Mouse (Mus musculus): ENCODE data around the gene Tnn.

GRCm38 (mm10) chr1:160147274-160147673 lies 6.1 kb downstream of the Tnn start:
- TF ChIP-seq POLR2A (IDR thresholded peaks at IDR 0.05; ENCODE audit: borderline replicate concordance, extremely low read depth, insufficient read depth, insufficient read length, poor library complexity, severe bottlenecking) (no peak), CTCF (IDR thresholded peaks at IDR 0.05; ENCODE audit: borderline replicate concordance, extremely low read depth, insufficient read depth, insufficient read length) (no peak)
